Mouse (Mus musculus) activated CD4-positive, CD25-positive, alpha-beta regulatory T cell, adult 4 months (primary cell): ENCODE measurements around the gene Adprh. TPM values are rescaled to one million over a fixed set of nuclear protein-coding genes. Genes with fewer than 3 reads are reported as not detected.
"Not testable (repeated sequence)": the region's sequence is repeated elsewhere in the genome, so short reads cannot be mapped to it uniquely, and the experiment has no call there.

Source experiments
- ATAC-seq: one replicate; pipeline ENCODE4 v1.8.0; 2017
- polyA plus RNA-seq, 2 experiments: library from polyadenylated mRNA; unstranded; fragments of 100-300 nt; shearing (Covaris generic); gene quantifications; one replicate each; pipeline ENCODE4 v1.2.1; 2017

Adprh gene
- polyA plus RNA-seq: 10 to 100 TPM; 47.4 to 51.6 TPM

DNA sequence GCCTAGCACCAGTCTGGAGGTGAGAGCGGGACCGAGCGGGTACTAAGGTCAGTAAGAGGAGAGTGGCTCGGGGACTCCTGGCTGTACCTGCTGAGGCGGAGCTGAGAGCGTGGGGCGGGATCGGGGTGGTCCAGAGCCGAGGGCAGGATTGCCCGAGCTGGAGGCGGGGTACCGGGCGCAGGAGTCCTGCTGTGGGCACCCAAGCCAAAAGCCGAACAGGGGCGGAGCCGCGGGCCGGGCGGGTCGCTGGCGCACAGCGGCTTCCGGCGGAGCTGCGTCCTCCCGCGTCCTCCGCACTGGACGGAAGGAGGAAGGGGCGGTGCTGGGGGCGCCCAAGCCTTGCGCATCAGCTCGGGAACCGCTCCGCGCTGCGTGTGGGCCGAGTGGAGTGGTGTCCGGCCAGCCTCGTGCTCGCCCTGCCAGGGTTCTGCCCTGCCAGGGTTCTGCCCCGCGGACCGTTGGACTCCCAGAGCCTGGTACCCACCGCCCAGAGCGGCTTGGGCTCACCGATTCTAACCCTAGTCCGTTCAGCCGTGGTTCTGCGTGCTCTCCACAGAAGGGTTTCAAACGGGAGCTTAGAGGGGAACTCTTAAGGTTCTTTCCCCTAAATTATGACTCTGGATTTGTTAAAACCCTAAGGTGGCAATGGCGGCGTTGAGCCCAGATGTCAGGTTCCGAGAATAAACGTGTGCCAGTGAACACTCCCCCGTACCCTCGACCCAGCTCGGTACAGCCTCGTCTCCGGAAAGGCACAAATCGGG lies at the start of gene Adprh:
Adprh (minus strand) TSS at position 262 of the 761 bp plus-strand sequence.
- peak; percentile 96 for ATAC-seq

DNA sequence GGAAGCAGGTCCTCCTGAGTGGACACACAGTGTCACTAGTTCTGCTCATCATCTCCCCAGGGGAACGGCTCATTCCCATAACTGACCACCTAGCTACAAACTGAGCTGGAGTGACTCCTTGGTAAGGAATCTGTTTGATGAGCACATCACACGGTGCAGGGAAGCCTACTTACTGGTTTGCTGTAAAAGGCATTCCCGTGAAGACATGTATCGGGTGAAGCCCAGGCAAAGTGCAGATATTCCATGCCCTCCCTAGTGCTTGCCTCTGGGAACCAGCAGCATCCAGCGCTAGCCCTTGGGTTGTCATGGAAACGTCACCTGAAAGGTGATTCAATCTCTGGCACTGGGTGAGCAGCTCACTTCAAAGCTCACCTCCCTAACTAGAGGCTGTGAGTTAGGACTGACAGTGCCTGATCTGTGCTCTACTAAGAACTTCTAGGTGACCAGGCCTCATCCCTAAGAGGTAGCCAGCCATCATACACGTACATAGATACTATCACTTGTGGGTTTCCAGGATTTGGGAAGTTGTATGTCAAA lies 44.2 kb upstream of the Adprh start:
- no peak for ATAC-seq

GRCm38 (mm10) chr16:38493890-38494289 lies 41.4 kb upstream of the Adprh start:
- no peak for ATAC-seq

DNA sequence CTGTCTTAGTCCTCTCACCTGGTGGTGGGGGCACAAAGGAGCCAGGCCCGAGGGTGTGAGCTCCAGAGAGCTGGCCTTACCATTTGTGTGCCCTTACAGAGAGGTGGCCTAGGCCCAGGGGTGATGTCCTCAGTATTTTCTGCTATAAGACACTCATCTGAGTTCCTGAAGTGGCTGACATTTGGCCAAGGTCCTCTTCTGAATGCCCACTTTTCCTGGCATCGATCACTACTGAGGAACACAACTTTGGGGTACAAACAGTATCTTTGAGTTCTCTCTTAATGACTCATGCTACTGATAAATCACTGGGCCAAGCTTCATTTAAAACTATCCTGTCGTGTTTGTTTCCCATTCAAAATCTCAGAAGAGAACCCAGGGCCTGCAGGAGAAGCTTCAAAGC lies 40.0 kb upstream of the Adprh start:
- no peak for ATAC-seq

DNA sequence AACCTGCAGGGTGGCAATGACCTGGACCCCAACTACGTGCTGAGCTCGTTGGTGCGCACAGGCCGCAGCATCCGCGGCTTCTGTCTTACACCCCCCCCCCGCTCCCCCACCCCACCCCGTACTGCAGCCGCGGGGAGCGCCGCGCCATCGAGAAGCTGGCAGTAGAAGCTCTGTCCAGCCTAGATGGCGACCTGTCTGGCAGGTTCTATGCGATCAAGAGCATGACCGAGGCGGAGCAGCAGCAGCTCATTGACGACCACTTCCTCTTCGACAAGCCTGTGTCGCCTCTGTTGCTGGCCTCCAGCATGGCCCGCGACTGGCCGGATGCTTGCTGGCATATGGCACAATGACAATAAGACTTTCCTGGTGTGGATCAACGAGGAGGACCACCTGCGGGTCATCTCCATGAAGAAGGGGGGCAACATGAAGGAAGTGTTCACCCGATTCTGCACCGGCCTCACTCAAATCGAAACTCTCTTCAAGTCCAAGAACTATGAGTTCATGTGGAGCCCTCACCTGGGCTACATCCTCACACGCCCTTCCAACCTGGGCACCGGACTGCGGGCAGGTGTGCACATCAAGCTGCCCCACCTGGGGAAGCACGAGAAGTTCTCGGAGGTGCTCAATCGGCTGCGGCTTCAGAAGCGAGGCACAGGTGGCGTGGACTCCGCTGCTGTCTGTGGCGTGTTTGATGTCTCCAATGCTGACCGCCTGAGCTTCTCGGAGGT lies 31.2 kb upstream of the Adprh start:
- peak; percentile 43 for ATAC-seq

DNA sequence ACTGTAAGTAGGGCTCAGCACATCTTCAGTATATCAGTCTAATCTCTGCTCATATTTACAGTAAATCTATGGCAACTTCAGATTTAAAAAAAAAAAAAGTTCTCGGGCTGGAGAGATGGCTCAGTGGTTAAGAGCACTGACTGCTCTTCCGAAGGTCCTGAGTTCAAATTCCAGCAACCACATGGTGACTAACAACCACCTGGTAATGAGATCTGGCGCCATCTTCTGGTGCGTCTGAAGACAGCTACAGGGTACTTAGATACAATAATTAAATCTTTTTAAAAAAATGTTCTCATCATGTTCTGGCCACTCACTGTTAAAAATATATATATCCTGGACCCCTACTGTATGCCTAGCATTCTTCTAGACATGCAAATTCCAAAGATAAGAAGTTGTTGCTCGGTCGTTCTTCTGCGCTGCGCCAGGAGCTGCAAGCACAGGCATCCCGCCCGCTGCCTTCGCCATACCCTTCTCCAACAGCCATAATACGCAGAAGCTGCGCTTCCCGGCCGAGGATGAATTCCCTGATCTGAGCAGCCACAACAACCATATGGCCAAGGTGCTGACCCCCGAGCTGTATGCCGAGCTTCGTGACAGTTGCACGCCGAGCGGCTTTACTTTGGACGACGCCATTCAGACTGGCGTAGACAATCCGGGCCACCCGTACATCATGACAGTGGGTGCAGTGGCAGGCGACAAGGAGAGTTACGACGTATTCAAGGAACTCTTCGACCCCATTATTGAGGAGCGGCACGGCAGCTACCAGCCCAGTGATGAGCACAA lies 30.5 kb upstream of the Adprh start:
- ATAC-seq: peak; percentile 47

- ATAC-seq: no peak
Measured at GRCm38 (mm10) chr16:38481327-38481726, 28.8 kb upstream of the Adprh start.

DNA sequence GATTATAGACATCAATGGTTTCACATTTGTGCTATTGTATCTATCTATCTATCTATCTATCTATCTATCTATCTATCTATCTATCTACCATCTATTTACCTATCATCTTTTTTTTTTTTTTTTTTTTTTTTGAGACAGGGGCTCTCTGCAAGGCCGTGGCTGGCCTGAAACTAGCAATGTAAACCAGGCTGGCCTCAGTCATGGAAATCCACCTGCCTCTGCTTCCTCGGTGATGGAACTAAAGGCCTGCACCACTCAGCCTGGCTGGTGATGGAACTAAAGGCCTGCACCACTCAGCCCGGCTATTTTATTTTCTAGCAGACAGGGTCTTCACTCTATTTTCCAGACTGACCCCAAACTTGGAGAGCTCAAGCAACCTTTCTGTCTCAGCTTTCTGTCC lies 25.8 kb upstream of the Adprh start:
- ATAC-seq: no peak

DNA sequence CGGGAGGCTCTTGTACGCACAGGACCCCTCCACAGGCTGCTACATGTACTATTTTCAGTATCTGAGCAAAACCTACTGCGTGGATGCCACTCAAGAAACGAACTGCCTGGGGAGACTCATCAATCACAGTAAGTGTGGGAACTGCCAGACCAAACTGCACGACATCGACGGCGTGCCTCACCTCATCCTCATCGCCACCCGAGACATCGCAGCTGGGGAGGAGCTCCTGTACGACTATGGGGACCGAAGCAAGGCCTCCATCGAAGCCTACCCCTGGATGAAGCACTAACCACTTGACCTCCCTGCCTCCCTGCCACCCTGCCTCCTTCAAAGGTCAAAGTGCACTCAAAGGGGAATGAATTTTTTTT lies 24.7 kb upstream of the Adprh start:
- not testable (repeated sequence) for ATAC-seq

GRCm38 (mm10) chr16:38476312-38477240 lies 24.1 kb upstream of the Adprh start:
- peak; percentile 85 for ATAC-seq

GRCm38 (mm10) chr16:38475681-38476311 lies 23.3 kb upstream of the Adprh start:
- ATAC-seq: no peak

GRCm38 (mm10) chr16:38474677-38475286 lies 22.3 kb upstream of the Adprh start:
- no peak for ATAC-seq

- ATAC-seq: no peak
Measured at GRCm38 (mm10) chr16:38473661-38474060, 21.2 kb upstream of the Adprh start.

GRCm38 (mm10) chr16:38472507-38472873 lies 20.0 kb upstream of the Adprh start:
- ATAC-seq: no peak

DNA sequence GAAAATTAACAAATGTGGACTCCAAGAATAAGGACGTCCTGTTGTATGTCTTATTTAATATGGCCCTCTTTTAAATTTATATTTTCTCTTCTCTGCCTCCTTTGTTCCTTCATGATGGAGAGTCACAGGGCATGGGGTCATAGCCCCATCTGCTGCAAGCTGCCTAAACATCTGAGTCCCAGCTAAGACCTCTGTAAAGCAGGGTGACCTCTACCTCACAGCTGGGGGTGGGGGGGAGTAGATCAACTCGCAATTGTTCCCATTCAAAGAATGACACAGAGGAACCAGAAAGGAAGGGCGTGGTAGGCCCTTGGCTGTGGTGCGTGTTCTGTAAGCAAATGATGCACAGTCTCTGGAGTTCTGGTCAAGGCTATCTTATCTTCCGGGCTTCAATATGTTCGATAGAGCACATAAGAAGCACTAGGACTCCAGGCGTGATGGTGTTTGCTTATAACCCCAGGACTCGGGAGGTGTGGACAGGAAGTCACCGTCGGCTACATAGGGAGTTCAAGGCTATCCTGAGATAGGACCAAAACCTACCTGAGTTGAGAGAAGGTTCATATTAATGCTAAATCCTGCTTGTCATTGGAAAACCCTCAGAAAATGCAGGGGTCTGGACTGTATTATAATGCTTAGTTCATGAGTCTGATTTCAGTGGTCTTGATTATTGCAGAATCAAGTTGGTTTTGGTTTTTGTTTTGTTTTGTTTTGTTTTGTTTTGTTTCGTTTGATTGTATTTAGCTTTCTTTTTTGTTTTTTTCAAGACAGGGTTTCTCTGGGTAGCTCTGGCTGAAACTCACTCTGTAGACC lies 19.4 kb upstream of the Adprh start:
- ATAC-seq: no peak

DNA sequence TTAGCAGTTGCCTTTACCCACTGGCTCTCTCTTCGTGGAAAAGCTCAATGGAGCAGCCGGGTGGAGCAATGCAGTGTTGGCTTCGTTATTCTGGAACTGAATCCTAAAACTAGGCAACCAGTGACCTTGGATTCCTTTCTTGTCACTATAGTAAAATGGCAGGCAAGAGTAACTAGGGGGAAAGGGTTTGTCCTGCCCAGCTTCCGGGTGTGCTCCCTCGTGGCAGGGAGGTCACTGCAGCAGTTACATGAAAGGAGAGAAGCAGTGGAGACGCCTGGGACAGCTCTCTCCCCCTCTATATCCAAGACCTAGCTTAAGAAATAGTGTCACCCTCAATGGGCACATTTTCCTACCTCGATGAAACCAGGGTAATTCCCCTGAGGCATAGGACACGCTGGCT lies 16.9 kb upstream of the Adprh start:
- no peak for ATAC-seq

DNA sequence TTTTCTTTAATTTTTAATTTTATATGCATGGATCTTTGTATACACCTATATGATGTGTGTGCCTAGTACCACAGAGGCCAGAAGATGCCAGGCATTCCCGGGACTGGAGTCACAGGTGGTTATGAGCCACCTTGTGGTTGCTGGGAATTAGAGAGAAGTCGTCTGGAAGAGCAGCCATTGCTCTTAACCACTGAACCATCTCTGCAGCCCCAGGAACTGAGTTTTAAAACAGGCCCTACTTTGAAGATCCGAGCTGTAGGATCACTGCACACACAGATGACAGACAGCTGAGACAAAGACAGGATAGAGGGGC lies 16.2 kb upstream of the Adprh start:
- no peak for ATAC-seq

DNA sequence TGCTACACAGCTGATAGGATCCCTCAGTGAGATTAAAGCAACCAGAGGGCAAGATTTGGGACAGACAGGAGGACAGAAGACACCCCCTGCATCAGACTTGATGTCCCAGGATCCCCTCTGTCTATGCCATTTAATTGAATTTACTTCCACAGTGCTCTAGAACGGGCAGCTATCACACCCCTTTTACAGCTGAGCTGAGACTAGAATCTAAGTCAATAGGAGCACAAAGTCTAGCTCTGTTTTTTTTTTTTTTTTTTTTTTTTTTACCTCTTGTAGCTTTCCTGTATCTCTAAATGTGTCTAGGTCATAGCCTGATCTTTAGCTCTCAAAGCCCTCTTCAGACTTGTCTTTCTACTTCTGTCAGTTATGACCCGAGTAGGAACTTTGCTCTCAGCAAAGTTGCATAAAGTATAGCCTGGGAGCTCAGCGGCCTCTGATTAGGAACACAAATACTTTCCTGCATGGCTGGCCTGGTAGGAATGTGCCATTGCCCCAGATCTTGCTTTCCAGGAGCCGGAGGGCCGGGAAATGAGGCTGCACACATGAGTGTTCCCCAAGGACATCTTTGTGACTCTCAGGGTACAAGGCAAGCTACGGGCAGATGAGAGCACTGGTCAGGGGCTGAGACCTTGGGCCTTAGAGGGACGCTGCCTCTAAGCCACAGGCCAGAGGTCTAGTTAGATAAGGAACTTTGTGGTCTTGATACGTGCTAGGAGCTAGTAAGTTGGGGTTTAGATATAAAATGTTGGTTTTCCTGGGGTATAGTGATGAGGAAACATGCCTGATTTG lies 15.6 kb upstream of the Adprh start:
- no peak for ATAC-seq

- ATAC-seq: no peak
Measured at GRCm38 (mm10) chr16:38467091-38467916, 14.8 kb upstream of the Adprh start.
